In the genomic region with DNA sequence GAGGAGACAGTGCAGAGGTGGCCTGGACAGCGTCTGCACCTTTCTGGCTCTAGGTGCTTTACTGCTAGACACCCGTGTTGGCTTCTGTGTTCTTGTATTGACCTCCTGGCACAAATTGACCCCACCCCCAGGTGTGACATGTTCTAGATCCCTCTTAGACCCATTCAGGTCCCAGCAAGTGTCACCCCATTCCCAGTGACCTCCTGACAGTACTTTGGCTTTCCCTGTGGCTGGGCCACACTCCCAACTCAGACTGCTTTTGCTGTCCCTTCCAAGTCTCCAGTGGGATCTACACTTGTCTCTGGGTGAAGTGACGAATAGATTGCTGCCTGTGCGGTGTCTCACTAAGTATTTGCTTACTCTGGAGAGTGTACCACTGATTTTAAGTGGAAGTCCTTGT, we compare ENCODE assay signal across 21 mouse cellular contexts. TPM values are rescaled to one million over a fixed set of nuclear protein-coding genes. Genes with fewer than 3 reads are reported as not detected.
DNase-seq lines count a peak whose midpoint lies in the region; ATAC-seq and TF ChIP-seq lines count a peak whose summit lies in the region.
"Had no signal": no experiment of that assay in that cellular context is flagged by ENCODE, and none has a peak within 500 bp of the region (broad histone marks: within the 10 kb centered on the region; RNA-seq: fewer than 3 reads in every experiment).

No protein-coding gene starts in this region.

- no peaks in the 10 kb centered on the region; the same call in 1 of the 2 replicates for H3K79me2 ChIP-seq in heart, adult 2 months (replicated peaks; ENCODE audit: control insufficient read depth, insufficient read depth, low read length)
- H3K79me2 ChIP-seq in liver, adult 2 months (ENCODE audit: control insufficient read depth, insufficient read depth, low read length) = peaks cover 3% of the 10 kb centered on the region; the same call in 1 of the 2 replicates

- no peak overlapping the region for H3K9ac ChIP-seq in heart, adult 2 months (ENCODE audit: low read depth, low read length)
- peak overlapping the region; percentile 93 for H3K9ac ChIP-seq in liver, adult 2 months (ENCODE audit: low read depth, low read length)
- H3K9ac ChIP-seq in liver, postnatal 0 days (replicated peaks) = no peak overlapping the region
- 0 out of 2 replicates have a peak overlapping the region, but pooled peaks have one; percentile 5 for H3K9ac ChIP-seq in neural tube, embryonic 15.5 days (replicated peaks)

- H3K27ac ChIP-seq in gastrocnemius, adult 2 months = no peak overlapping the region
- H3K27ac ChIP-seq in heart, adult 2 months = no peak overlapping the region
- H3K27ac ChIP-seq in liver, adult 2 months (replicated peaks; ENCODE audit: insufficient read depth, low read depth, low read length) = peak overlapping the region; percentile 91
- no peak overlapping the region for H3K27ac ChIP-seq in liver, postnatal 0 days (ENCODE audit: low read depth)
- no peak overlapping the region for H3K27ac ChIP-seq in neural tube, embryonic 15.5 days (replicated peaks)

- H3K9me3 ChIP-seq in liver, postnatal 0 days (ENCODE audit: low read length) = no peaks in the 10 kb centered on the region
- H3K9me3 ChIP-seq in neural tube, embryonic 15.5 days (replicated peaks) = no peaks in the 10 kb centered on the region
- H3K9me3 ChIP-seq: G1E had no signal

- H3K4me1 ChIP-seq in heart, adult 2 months (ENCODE audit: control insufficient read depth, insufficient read depth, low read length) = peaks cover 4% of the 10 kb centered on the region
- H3K4me1 ChIP-seq in liver, adult 2 months (ENCODE audit: control insufficient read depth, insufficient read depth, low read length) = peaks cover 41% of the 10 kb centered on the region
- H3K4me1 ChIP-seq in liver, postnatal 0 days (ENCODE audit: insufficient read depth) = peaks cover 20% of the 10 kb centered on the region
- peaks cover 22% of the 10 kb centered on the region for H3K4me1 ChIP-seq in neural tube, embryonic 15.5 days

- intact Hi-C loops in gastrocnemius, adult 2 months (cut with DNase I) = no loop called here
- intact Hi-C loops in heart, adult 2 months (cut with DNase I) = loop anchor here (2.0 kb wide), 1 partner anchor 63 kb away; no protein-coding TSS in a partner anchor

- WGBS in heart, adult 2 months = 76% methylated on average over 4 of the region's 4 CpGs
- WGBS in liver, adult 2 months = 23% methylated on average over 4 of the region's 4 CpGs
- 75% methylated on average over 4 of the region's 4 CpGs for WGBS in liver, postnatal 0 days (ENCODE audit: insufficient replicate concordance)
- 95% methylated on average over 4 of the region's 4 CpGs for WGBS in neural tube, embryonic 15.5 days

- no peak for ATAC-seq in liver, postnatal 0 days
- no peak for ATAC-seq in neural tube, embryonic 15.5 days (ENCODE audit: low FRiP score)
- ATAC-seq: activated CD4-positive, CD25-positive, alpha-beta regulatory T cell, adult 4 months; CD4-positive, CD25-positive, alpha-beta regulatory T cell, adult 4 months; Patski had no signal

- no peak overlapping the region for H3K4me3 ChIP-seq in gastrocnemius, adult 2 months
- no peak overlapping the region for H3K4me3 ChIP-seq in heart, adult 2 months
- H3K4me3 ChIP-seq in liver, adult 2 months (ENCODE audit: insufficient read depth, low read depth, low read length) = no peak overlapping the region
- H3K4me3 ChIP-seq in liver, postnatal 0 days (ENCODE audit: low read depth, low read length) = no peak overlapping the region
- H3K4me3 ChIP-seq in neural tube, embryonic 15.5 days (replicated peaks) = no peak overlapping the region

- H3K4me2 ChIP-seq in liver, postnatal 0 days (ENCODE audit: low read depth, low read length) = no peak overlapping the region
- H3K4me2 ChIP-seq in neural tube, embryonic 15.5 days = no peak overlapping the region

- H3K27me3 ChIP-seq in heart, adult 2 months (ENCODE audit: control insufficient read depth, insufficient read depth, low read length) = no peaks in the 10 kb centered on the region
- H3K27me3 ChIP-seq in liver, adult 2 months (ENCODE audit: control insufficient read depth, insufficient read depth, low read length) = no peaks in the 10 kb centered on the region
- H3K27me3 ChIP-seq in liver, postnatal 0 days (ENCODE audit: insufficient read depth, low read length) = no peaks in the 10 kb centered on the region
- H3K27me3 ChIP-seq in neural tube, embryonic 15.5 days (replicated peaks) = no peaks in the 10 kb centered on the region
- H3K27me3 ChIP-seq: Patski had no signal

- H3K36me3 ChIP-seq in heart, adult 2 months (ENCODE audit: control insufficient read depth, insufficient read depth, low read length) = no peaks in the 10 kb centered on the region
- no peaks in the 10 kb centered on the region for H3K36me3 ChIP-seq in liver, adult 2 months (ENCODE audit: control insufficient read depth, insufficient read depth, low read length)
- H3K36me3 ChIP-seq in liver, postnatal 0 days (replicated peaks; ENCODE audit: insufficient read depth, low read length) = no peaks in the 10 kb centered on the region
- H3K36me3 ChIP-seq in neural tube, embryonic 15.5 days = no peaks in the 10 kb centered on the region

- TF ChIP-seq POLR2A in heart, adult 2 months (IDR thresholded peaks at IDR 0.05; ENCODE audit: insufficient read depth, low read depth, low read length) = no peak
- 0 out of 2 replicates have a peak, but pooled peaks have one; percentile 45 for TF ChIP-seq POLR2A in liver, adult 2 months (IDR thresholded peaks at IDR 0.05; ENCODE audit: extremely low read depth, insufficient read depth, low read length)

- peak; percentile 10 for DNase-seq in gastrocnemius, adult 2 months
- no peak for DNase-seq in gastrocnemius, adult 8-10 months (ENCODE audit: low spot score in 2 of 2)
- DNase-seq in heart, adult 11 months = peak; percentile 82
- no peak for DNase-seq in heart, adult 2 months
- DNase-seq in liver, adult 2 months (ENCODE audit: extremely low read depth, low read depth, low spot score) = peak; percentile 88
- DNase-seq in liver, postnatal 0 days = no peak
- no peak for DNase-seq in neural tube, embryonic 10.5 days (ENCODE audit: extremely low spot score, low spot score)
- DNase-seq: adrenal gland, adult 2 months; adrenal gland, adult 8-10 months; adrenal gland, postnatal 10 days; adrenal gland, postnatal 14 days; adrenal gland, postnatal 25 days; B cell, adult 2 months; cerebellum, adult 11 months; cerebellum, adult 11-12 months had no signal

- TF ChIP-seq EP300 in heart, adult 2 months (IDR thresholded peaks at IDR 0.05; ENCODE audit: insufficient read depth, low read depth, low read length) = no peak
- TF ChIP-seq EP300 in liver, postnatal 0 days (IDR thresholded peaks at IDR 0.05; ENCODE audit: low read depth) = no peak

- TF ChIP-seq CTCF in gastrocnemius, adult 2 months (IDR thresholded peaks at IDR 0.05) = no peak
- no peak for TF ChIP-seq CTCF in heart, adult 2 months (IDR thresholded peaks at IDR 0.05)
- TF ChIP-seq CTCF in liver, adult 2 months (IDR thresholded peaks at IDR 0.05; ENCODE audit: low read depth, low read length) = no peak
- no peak for TF ChIP-seq CTCF in liver, postnatal 0 days (IDR thresholded peaks at IDR 0.05; ENCODE audit: low read depth)

RNA-seq across cellular contexts. Expression of a gene that starts 1.8 kb away (rescaled TPM):
- 10 to 100 TPM; 23.4 to 30.3 TPM for total RNA-seq in gastrocnemius, adult 2 months (2021)
- total RNA-seq in gastrocnemius, adult 8-10 months (2022) = 10 to 100 TPM; 23.0 to 28.7 (median 26.8) TPM
- 10 to 100 TPM; 32.1 to 35.7 TPM for total RNA-seq in heart, adult 2 months (2021)
- polyA plus RNA-seq in heart, adult 2 months (2012; rRNA removed) = 57.5 and 68.6 TPM in 2 replicates
- total RNA-seq in liver, adult 2 months (2014; rRNA removed) = 169 and 184 TPM in 2 replicates
- polyA plus RNA-seq in liver, adult 2 months (2012; rRNA removed) = 267 and 378 TPM in 2 replicates
- polyA plus RNA-seq in liver, postnatal 0 days (2015; fragmentation: Nextera tagmentation; extraction: Ambion mirVana) = 32.2 and 32.3 TPM in 2 replicates
- 16.0 and 16.2 TPM in 2 replicates for polyA plus RNA-seq in neural tube, embryonic 15.5 days (2015; fragmentation: Nextera tagmentation; extraction: Ambion mirVana)

RNA-seq across cellular contexts. Expression of a gene that starts 29.1 kb away (rescaled TPM):
- total RNA-seq in gastrocnemius, adult 2 months (2021) = 1 to 10 TPM; 4.2 to 4.5 TPM
- 1 to 10 TPM; 3.4 to 5.1 (median 4.3) TPM for total RNA-seq in gastrocnemius, adult 8-10 months (2022)
- 1 to 10 TPM; 5.1 to 5.4 TPM for total RNA-seq in heart, adult 2 months (2021)
- polyA plus RNA-seq in heart, adult 2 months (2012; rRNA removed) = 9.4 and 10.3 TPM in 2 replicates
- total RNA-seq in liver, adult 2 months (2014; rRNA removed) = 12.9 and 13.1 TPM in 2 replicates
- 14.0 and 14.9 TPM in 2 replicates for polyA plus RNA-seq in liver, adult 2 months (2012; rRNA removed)
- polyA plus RNA-seq in liver, postnatal 0 days (2015; fragmentation: Nextera tagmentation; extraction: Ambion mirVana) = 12.8 and 13.7 TPM in 2 replicates
- polyA plus RNA-seq in neural tube, embryonic 15.5 days (2015; fragmentation: Nextera tagmentation; extraction: Ambion mirVana) = 70.5 and 72.5 TPM in 2 replicates

RNA-seq across cellular contexts. Expression of a gene that starts 30.1 kb away (rescaled TPM):
- 10 to 100 TPM; 19.6 to 37.9 TPM for total RNA-seq in gastrocnemius, adult 2 months (2021)
- total RNA-seq in gastrocnemius, adult 8-10 months (2022) = 10 to 100 TPM; 13.2 to 20.1 (median 15.3) TPM
- total RNA-seq in heart, adult 2 months (2021) = 10 to 100 TPM; 68.2 to 83.3 TPM
- 46.4 and 49.1 TPM in 2 replicates for polyA plus RNA-seq in heart, adult 2 months (2012; rRNA removed)
- 8.5 and 14.0 TPM in 2 replicates for total RNA-seq in liver, adult 2 months (2014; rRNA removed)
- 22.6 and 24.1 TPM in 2 replicates for polyA plus RNA-seq in liver, adult 2 months (2012; rRNA removed)
- polyA plus RNA-seq in liver, postnatal 0 days (2015; fragmentation: Nextera tagmentation; extraction: Ambion mirVana) = 18.6 and 20.3 TPM in 2 replicates
- 47.5 and 49.1 TPM in 2 replicates for polyA plus RNA-seq in neural tube, embryonic 15.5 days (2015; fragmentation: Nextera tagmentation; extraction: Ambion mirVana)

RNA-seq across cellular contexts. Expression of a gene that starts 33.0 kb away (rescaled TPM):
- 1 to 10 TPM; 1.1 to 1.4 TPM for total RNA-seq in gastrocnemius, adult 2 months (2021)
- under 1 TPM in 3 of 4 experiments, not detected in 1; 0.22 to 0.78 (median 0.40) TPM for total RNA-seq in gastrocnemius, adult 8-10 months (2022)
- 1 to 10 TPM; 4.6 to 6.0 TPM for total RNA-seq in heart, adult 2 months (2021)
- polyA plus RNA-seq in heart, adult 2 months (2012; rRNA removed) = 7.6 and 14.7 TPM in 2 replicates
- 4.2 and 5.1 TPM in 2 replicates for total RNA-seq in liver, adult 2 months (2014; rRNA removed)
- 5.9 and 8.6 TPM in 2 replicates for polyA plus RNA-seq in liver, adult 2 months (2012; rRNA removed)
- 0.14 and 0.18 TPM in 2 replicates for polyA plus RNA-seq in liver, postnatal 0 days (2015; fragmentation: Nextera tagmentation; extraction: Ambion mirVana)
- 0.12 and 0.32 TPM in 2 replicates for polyA plus RNA-seq in neural tube, embryonic 15.5 days (2015; fragmentation: Nextera tagmentation; extraction: Ambion mirVana)
- total RNA-seq: MEL had no signal
- polyA plus RNA-seq: activated CD4-positive, CD25-positive, alpha-beta regulatory T cell, adult 4 months had no signal

RNA-seq across cellular contexts. Expression of a gene that starts 36.1 kb away (rescaled TPM):
- total RNA-seq in gastrocnemius, adult 2 months (2021) = 10 to 100 TPM; 50.8 to 67.6 TPM
- total RNA-seq in gastrocnemius, adult 8-10 months (2022) = 10 to 100 TPM; 50.3 to 59.4 (median 56.9) TPM
- total RNA-seq in heart, adult 2 months (2021) = 10 to 100 TPM; 90.6 to 93.3 TPM
- 87.4 and 119 TPM in 2 replicates for polyA plus RNA-seq in heart, adult 2 months (2012; rRNA removed)
- total RNA-seq in liver, adult 2 months (2014; rRNA removed) = 78.7 and 101 TPM in 2 replicates
- 122 and 132 TPM in 2 replicates for polyA plus RNA-seq in liver, adult 2 months (2012; rRNA removed)
- 51.2 and 56.3 TPM in 2 replicates for polyA plus RNA-seq in liver, postnatal 0 days (2015; fragmentation: Nextera tagmentation; extraction: Ambion mirVana)
- 26.9 and 27.1 TPM in 2 replicates for polyA plus RNA-seq in neural tube, embryonic 15.5 days (2015; fragmentation: Nextera tagmentation; extraction: Ambion mirVana)

Comparison
In these comparisons a context has a peak if more than half of its experiments do, and no peak if none do; other contexts are left out.
1. DNase-seq: peak in gastrocnemius, adult 2 months (single experiment), heart, adult 11 months (single experiment) and liver, adult 2 months (single experiment); none in gastrocnemius, adult 8-10 months (0 of 2), heart, adult 2 months (0 of 2), liver, postnatal 0 days (single experiment) and neural tube, embryonic 10.5 days (single experiment).
2. H3K9ac ChIP-seq: peak in liver, adult 2 months (single experiment) and neural tube, embryonic 15.5 days (single experiment); none in heart, adult 2 months (single experiment) and liver, postnatal 0 days (single experiment).